ENCODE assay signal across 15 mouse cellular contexts in genomic region chr5:110914859-110915258, GRCm38 (mm10).
"Had no signal": no experiment of that assay in that cellular context is flagged by ENCODE, and none has a peak within 500 bp of the region (broad histone marks: within the 10 kb centered on the region; RNA-seq: fewer than 3 reads in every experiment).

No protein-coding gene starts in this region.

- H3K9me3 ChIP-seq: kidney, embryonic 15.5 days; liver, embryonic 13.5 days; midbrain, embryonic 12.5 days; neural tube, embryonic 13.5 days had no signal

- H3K4me2 ChIP-seq: kidney, embryonic 15.5 days; liver, embryonic 13.5 days; midbrain, embryonic 12.5 days; neural tube, embryonic 13.5 days had no signal

- H3K4me3 ChIP-seq: kidney, embryonic 15.5 days; liver, embryonic 13.5 days; midbrain, embryonic 12.5 days; myocyte; neural tube, embryonic 13.5 days had no signal

- H3K36me3 ChIP-seq: kidney, embryonic 15.5 days; liver, embryonic 13.5 days; neural tube, embryonic 13.5 days had no signal

- H3K9ac ChIP-seq: kidney, embryonic 15.5 days; liver, embryonic 13.5 days; midbrain, embryonic 12.5 days; neural tube, embryonic 13.5 days had no signal

- H3K27me3 ChIP-seq: kidney, embryonic 15.5 days; liver, embryonic 13.5 days; midbrain, embryonic 12.5 days; neural tube, embryonic 13.5 days had no signal

- ATAC-seq: midbrain, embryonic 16.5 days had no signal

- H3K27ac ChIP-seq: kidney, embryonic 15.5 days; liver, embryonic 13.5 days; midbrain, embryonic 12.5 days; neural tube, embryonic 13.5 days had no signal

- DNase-seq: kidney, postnatal 10 days; kidney, postnatal 4 days; liver, embryonic 13.5 days; lung, adult 2 months; lung, postnatal 14 days; lung, postnatal 4 days; retina, postnatal 1 day; right cerebral cortex, postnatal 25 days; thymus, adult 18-20 months; thymus, postnatal 36 days had no signal

- H3K4me1 ChIP-seq: kidney, embryonic 15.5 days; midbrain, embryonic 12.5 days had no signal
